Mouse (Mus musculus): ENCODE results near the gene Mre11a.
"Not testable (repeated sequence)": the region's sequence is repeated elsewhere in the genome, so short reads cannot be mapped to it uniquely, and the experiment has no call there.

Gene Mre11a

GRCm38 (mm10) chr9:14870802-14871201, 86.3 kb downstream of the Mre11a start:
- DNase-seq (ENCODE audit: low spot score), result no peak

GRCm38 (mm10) chr9:14871536-14871935, 87.1 kb downstream of the Mre11a start:
- DNase-seq (ENCODE audit: low spot score), result no peak

GRCm38 (mm10) chr9:14872181-14872930, 87.9 kb downstream of the Mre11a start:
- DNase-seq (ENCODE audit: low spot score), result no peak

GRCm38 (mm10) chr9:14875743-14876507, 91.5 kb downstream of the Mre11a start:
- no peak for DNase-seq (ENCODE audit: low spot score)

- DNase-seq (ENCODE audit: low spot score), result not testable (repeated sequence)
Measured at GRCm38 (mm10) chr9:14876566-14876965, 92.1 kb downstream of the Mre11a start.

GRCm38 (mm10) chr9:14884641-14885040, 100.2 kb downstream of the Mre11a start:
- no peak for DNase-seq (ENCODE audit: low spot score)

- no peak for DNase-seq (ENCODE audit: low spot score)
Measured at GRCm38 (mm10) chr9:14885151-14885550, 100.7 kb downstream of the Mre11a start.

- no peak for DNase-seq (ENCODE audit: low spot score)
Measured at GRCm38 (mm10) chr9:14885954-14886353, 101.5 kb downstream of the Mre11a start.

All from urinary bladder, postnatal 10 days (tissue).